Mouse (Mus musculus): ENCODE data around the gene Rs1.
"Not testable (repeated sequence)": the region's sequence is repeated elsewhere in the genome, so short reads cannot be mapped to it uniquely, and the experiment has no call there.

Rs1 gene

DNA sequence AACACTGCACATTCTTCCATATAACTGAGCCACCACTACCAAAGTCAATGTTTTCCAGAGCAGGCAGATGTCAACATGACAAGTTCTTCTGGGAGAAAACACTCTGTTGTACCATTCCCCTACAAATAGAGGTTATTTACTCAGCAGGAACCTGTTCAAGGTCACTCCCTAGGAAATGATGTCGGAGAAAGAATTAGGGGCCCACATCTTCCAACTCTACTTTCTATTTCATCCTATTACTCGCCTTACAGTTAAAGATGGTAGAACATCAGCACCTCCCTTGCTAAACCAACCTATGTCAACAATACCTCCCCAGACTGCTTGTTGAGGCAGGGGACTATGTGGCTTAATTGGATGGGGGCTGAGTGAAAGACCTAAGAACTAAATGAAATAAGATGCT is at the start of gene Rs1:
Gene Rs1, plus strand, starts transcription at position 301 of the 400 bp plus-strand sequence.
- DNase-seq, result no peak

DNA sequence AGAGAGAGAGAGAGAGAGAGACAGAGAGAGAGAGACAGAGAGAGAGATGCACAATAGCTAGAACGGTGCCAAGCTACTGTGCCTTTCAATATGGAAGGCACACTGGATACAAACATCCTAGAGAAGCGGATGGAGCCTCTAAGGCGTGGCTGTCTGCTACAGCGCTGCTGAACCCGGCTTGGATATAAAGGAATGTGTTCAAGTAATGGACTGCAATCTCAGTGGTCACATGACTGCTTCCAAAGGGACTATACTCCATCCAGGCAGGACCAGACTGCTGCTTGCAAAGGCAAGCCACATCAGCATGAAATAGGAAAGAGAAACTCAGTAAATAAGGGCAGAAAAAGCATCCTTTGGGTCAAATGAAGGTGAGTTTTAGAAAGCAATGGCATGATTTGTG is 32.2 kb upstream of the Rs1 start, which contains the start of gene Ppef1:
Gene Ppef1, minus strand, starts transcription at position 116 of the 400 bp plus-strand sequence.
- DNase-seq, result no peak

DNA sequence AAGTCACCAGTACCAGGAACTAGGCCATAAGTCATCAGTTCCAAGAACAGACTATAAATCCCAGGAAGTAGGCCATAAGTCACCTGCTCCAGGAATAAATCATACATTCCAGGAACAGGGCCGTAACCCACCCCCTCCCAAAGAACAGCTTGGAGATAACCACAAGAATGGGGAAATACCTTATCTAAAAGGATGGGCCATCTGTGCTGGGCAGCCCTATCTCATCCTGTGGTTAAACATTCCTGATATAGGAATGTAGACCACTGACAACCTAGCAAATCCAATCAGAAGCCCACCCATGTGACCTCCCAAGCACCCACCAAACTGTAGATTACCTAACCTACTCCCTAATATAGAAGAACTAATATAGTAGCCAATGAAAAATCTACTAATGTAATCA is 22.4 kb upstream of the Rs1 start:
- no peak for DNase-seq

DNA sequence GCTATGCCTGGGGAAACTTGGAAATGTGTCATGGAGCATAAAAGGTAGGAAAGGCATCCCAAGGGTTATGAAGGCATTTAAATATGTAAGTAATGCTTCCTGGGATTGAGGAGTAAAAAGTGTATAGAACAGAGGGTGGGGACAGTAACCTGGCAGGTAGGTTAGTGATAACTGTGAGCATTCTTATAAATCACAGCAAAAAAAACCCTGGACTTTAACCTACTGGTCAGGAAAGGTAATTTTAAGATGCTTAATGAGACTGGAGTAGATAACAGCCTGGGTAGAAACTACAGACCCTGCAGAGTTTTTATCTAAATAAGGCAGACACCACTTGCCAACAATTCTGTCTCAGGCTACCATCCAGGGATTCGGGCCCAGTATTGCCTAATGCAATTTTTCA is 19.2 kb upstream of the Rs1 start:
- no peak for DNase-seq

DNA sequence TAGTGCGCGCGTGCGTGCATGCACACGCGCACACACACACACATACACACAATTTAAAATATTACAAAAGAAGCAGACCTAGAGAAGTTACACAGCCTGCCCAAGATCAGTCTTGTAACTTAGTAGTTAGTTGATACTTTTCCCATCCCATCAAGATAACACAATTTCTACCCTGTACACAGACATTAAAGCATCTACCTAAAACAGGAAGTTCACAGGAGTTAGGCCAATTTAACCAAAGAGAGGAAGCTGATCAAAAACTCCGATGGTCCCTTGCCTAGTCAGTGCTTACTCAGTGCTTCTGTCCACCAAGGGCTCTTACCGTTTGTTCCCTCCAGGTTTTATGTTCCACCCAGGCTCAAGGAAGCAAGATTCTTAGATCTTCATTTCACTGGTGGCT is 17.0 kb upstream of the Rs1 start:
- DNase-seq, result no peak

DNA sequence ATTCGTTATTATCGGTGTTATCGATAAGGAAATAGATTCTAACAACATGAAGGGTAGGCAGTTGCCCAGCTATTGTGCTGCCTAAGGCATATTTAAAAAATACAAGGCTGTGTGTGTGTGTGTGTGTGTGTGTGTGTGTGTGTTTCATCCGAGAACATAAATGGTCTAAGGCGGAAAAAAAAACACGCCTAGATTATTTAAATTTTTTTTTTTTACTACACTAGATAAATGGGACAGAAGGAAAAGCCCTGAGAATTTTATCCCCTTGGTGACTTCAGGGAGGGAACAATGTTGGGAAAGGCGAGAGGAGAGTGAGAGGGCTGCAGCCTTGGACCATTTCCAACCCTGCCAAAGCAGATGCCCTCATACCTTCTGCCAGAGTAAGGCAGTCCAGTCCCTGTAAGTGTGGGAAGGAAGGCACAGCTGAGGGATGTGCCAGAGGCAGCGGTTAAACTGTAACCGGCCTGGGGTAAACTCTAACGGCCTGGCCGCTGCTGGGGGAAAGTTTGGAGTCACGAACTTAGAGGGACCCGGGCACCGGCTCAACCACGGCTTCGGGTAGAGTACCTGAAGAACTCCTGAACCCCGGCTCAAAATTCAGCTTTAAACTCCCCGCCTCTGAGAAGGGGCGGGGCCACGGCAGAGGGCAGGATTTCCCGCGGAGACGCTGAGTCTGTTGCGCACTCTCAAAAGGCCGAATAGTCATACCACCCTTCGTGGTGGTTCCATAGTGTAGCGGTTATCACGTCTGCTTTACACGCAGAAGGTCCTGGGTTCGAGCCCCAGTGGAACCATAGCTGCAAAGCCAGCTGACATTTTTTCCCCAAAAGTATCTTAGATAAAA is 2.2 kb upstream of the Rs1 start:
- DNase-seq, result peak; percentile 93

DNA sequence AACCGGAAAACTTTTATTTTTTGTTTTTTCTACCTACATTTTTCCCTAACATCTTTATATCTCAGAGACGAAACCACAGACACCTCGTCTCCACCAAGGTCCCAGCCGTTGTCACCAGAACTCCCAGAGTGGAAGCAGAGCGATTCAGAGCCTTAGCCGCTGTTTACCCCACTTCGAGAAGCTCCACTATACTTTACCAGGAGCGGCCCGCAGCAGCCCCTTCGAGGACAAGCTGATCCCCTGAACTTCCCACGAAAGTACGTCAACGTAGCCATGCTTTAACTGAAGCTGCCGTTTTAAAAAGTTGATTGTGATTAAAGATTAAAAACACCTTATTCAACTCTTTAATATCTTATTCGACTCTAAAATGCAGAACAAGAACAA is 1.6 kb upstream of the Rs1 start:
- DNase-seq, result no peak

DNA sequence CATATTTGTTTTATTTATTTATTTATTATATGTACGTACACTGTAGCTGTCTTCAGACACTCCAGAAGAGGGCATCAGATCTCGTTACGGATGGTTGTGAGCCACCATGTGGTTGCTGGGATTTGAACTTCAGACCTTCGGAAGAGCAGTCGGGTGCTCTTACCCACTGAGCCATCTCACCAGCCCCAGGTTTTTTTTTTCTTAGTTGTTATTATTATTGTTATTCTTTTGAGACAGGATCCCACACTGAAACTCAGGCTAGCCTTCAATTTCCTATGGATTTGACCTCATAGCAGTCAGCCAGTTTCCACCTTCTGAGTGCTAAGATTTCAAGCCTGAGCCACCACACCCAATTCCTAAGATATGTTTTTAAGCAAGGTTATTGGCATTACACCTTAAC is 1.8 kb downstream of the Rs1 start:
- not testable (repeated sequence) for DNase-seq

DNA sequence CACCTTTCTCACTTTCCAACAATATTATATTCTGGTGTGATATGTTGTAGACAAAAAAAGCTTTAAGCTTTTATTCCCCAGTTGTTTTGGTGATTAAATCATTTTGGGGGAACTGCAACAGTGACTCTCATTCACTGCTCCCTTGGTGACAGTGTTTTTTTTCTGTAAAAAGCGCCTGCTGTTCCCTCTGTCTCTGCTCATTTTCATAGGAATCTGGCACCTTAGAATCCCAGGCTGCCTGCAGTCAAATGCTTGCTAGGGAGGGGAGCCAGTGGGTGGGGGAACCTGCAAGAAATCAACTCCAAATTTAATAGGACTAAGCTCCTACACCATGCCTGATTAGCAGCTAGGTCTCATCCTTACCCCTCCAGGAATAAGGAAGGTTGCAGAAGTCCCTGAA is 5.2 kb downstream of the Rs1 start:
- DNase-seq, result no peak

DNA sequence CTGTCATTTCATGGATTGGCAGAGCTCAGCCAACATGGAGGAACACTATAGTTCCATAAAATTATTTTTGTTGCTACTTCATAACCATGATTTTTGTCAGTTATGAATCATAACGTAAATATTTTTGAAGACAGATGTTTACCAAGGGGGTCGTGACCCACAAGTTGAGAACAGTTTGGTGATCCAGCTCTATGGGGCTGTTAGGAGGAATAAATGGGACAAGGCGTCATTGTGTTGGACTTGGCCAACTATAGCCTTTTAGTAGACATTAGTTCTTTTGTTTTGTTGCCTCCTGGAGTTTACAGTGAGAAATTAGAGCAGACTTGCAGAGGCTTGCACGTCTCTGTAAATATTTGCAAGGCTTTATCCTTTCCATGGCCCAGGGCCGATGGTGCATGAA is 14.5 kb downstream of the Rs1 start:
- DNase-seq, result no peak

DNA sequence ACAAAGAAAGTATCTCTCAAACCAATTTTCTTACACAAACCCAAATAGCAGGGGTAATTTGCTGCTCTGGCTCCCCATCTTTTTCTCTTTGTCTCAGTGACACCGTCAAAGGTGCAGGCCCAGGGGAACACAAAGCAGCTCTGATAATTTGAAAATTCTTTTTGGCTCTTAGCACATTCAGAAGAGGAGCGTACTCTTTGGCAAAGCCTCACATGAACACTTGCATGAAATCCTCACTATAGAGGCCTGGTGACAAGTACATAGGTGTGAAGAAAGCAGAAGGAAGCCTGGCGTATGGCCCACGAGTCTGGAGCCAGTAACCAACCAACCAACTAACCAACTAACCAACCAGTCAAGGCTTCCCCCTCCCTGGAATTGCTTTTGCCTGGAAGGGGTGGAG is 27.1 kb downstream of the Rs1 start:
- DNase-seq, result no peak

DNA sequence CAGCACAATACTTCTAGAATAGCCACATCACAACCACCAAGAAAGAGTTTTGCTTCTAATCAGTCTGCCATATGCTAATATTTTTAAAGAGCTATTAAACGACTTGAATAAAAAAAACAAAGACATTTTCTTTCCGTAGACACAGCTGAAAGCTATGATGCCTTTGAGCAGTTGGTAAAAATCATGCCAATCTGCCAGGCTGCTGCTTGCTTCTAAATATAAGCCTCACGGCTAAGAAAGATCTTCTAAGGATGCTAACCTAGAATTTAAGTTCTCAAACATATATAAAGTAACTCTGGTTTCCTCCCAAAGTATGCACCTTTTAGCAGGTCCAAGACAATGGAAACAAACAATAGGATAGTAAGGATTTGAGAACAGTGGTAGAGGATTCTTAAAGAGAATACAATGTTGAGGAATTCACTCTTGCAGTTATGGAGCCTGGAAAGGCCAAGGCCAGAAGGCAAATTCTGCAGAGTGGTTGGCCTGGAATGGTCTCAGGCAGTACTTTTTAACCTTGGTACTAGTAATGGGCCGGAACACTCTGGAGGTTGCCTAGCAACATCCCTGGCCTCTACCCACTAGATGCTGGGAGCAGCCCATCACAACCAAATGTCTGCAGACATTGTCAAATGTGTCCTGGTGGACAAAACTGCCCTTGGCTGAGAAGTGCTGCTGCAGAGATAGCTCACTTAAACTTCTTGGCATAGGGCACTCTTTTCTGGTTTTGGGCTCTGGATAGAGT is 36.8 kb downstream of the Rs1 start:
- DNase-seq, result no peak

DNA sequence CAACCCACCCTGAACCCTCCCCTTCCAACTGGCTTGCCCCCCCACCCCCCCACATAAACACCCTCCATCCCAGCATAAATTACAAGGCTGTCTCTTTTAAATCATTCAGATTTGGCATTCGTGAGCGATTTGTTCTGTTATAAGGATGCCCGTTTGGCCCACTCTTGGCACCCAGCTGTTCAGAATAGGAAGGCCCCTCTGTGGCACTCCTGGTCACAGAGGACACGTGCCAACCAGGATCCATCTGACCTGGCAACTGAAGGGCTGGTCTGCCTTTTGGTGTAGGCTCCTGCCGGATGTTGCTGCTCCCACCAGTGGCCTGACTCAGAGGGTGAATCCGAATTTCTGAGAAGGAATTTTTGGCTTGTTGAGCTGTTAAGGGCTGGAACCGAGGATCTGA is 40.4 kb downstream of the Rs1 start:
- DNase-seq, result no peak

All from kidney, postnatal 14 days (tissue).